Mouse (Mus musculus): ENCODE measurements around the gene Bag3.
"Not testable (repeated sequence)": the region's sequence is repeated elsewhere in the genome, so short reads cannot be mapped to it uniquely, and the experiment has no call there.

Bag3 gene

DNA sequence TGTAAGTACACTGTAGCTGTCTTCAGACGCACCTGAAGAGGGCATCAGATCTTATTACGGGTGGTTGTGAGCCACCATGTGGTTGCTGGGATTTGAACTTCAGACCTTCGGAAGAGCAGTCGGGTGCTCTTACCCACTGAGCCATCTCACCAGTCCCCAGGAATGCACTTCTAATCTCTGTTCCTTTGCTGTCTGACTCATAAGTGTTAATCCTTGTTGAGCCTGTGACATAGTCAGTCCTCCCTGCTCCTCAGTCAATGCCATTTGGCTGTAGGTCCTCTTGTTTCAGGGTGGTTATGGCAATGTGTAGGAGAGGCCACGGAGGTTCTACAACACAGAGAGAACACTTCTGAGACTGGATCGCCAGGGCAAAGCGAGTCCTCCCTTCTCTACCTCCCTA is 47.2 kb downstream of the Bag3 start:
- DNase-seq: not testable (repeated sequence)

DNA sequence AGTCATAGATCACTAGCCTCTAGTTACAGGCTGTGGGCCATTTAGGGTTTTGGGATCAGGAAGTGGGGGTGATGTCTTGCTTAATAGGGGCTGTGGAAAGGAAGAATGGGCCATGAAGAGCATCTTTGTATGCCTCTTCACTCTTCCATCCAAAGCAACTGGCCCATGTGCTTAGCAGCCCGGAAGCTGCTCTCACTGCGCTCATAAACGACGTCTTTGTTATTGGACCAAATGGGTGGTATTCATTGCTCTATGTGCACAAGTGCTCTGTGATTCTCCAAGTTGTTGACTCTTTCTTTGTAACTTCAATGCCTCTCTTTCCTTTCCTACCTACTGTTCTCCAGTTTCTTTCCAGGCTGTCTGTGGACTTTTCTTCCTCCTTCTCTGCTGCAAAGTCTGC is 48.6 kb downstream of the Bag3 start:
- DNase-seq: no peak

DNA sequence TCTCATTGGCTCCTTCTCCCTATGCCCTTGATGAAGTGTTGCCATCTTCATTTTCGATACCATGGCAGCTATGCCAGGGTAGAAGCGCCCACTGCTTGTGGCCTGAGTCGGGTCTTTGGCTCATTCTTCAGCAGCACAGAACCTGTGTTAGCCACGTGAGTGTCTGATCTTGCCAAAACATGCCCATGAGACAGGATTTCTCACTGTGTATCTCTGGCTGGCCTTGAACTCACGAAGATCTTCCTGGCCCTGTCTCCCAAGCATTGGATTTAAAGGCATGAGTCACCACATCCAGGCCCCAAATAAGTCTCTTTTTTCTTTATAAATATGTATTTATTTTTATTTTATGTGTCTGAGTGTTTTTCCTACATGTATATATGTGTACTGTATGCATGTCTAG is 51.8 kb downstream of the Bag3 start:
- no peak for DNase-seq

DNA sequence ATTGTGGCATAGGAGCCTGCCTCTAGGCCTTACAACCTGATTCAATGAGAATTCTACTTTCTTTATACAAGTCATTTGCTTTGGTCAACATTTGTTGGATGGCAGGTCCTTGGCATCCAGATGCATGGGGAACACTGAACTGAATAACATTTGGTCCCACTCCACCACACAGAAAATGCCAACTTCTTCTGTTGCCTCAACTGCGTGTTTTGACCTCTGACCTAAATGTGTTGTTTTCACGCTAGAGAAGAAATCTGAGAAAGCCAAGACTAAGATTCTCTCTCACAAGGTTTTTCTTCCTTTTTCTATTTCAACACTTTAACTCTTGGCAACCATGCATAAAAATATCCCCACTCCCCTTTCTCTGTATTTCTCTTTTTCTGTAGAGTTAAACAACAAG is 52.4 kb downstream of the Bag3 start:
- DNase-seq: no peak

DNA sequence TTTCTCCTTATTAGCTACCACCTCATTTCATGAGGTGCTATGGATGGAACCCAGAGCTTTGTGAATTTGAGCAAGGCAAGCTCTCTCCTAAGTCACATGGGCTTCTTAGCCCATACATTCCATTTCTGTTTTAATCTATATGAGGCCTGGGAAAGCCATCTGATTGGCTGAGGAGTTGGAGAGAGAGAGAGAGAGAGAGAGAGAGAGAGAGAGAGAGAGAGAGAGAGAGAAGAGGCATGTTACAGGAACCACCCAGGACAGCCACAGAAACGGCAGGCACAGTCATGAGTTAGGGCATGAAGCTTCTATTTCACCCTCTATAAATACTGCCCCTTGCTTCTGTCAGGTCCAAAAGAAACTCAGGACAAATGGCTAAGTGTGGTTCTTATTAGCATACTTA is 54.2 kb downstream of the Bag3 start:
- no peak for DNase-seq

DNA sequence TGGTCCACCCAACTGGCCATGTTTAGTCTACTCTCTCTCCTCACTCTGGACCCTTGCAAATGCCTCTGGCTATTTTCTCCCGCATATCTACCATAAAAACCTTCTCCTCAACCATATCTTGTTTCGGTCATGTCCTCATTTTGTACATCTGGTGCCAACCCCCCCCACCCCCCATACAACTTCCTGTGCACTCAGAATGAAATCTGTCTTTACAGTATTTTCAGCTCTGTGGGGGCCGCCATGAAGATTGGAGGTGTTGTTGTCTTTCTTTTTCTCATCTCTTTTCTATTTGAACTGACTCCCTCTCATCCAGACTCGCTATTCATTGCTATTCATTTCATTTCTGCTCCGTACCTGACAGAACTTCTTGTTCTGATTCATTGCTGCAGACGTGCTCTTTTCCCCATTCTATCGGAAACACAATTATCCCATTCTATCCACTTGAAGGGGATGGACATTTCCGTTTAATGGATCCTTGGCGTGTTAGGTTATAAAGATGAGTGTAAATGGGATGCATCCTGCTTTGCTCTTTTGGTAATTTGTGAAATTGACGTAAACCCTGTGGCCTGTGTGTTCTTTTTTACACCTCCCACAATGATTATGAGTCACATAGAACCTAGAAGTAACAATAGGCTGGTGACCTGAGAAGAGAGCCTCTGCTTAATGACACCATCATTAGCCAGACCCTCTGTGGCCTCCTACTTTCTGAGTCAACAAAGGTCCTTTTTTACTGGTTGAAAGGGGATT is 55.0 kb downstream of the Bag3 start:
- DNase-seq: no peak

DNA sequence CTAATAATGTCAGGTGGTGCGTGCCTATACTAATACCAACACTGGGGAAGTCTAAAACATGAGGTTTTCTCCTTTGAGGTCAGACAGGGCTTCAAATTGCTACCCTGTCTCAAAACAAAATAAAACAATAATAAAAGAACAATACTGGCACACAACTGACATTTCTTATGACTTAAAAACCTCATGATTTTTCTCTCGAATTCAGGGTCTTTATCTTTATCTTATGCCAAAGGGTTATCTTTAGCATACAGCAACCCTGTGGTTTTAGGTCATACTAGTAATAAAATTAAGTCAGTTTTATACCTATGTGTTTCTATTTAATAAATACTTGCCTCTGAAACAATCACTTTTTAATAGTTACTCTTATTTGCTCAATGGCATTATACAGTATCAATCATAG is 56.0 kb downstream of the Bag3 start:
- DNase-seq: no peak

DNA sequence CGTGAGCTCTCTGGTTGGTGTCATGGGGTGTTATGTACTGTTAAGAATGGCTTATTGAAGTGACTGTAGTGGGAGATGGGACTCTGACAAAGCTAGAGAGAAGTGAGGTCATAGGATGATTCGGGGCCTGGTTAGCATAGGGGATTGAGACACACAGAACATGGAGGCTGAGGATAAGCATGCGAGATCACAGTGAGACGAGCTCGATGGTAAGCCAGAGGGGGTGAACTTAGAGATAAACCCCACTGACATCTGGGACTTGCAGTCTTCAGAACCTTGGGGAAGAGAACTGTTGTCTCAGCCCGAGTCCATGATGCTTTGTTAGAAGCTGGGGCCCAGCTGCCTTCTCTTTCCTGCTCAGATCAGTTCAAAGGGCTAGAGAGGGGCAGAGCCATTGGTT is 56.9 kb downstream of the Bag3 start:
- no peak for DNase-seq

DNA sequence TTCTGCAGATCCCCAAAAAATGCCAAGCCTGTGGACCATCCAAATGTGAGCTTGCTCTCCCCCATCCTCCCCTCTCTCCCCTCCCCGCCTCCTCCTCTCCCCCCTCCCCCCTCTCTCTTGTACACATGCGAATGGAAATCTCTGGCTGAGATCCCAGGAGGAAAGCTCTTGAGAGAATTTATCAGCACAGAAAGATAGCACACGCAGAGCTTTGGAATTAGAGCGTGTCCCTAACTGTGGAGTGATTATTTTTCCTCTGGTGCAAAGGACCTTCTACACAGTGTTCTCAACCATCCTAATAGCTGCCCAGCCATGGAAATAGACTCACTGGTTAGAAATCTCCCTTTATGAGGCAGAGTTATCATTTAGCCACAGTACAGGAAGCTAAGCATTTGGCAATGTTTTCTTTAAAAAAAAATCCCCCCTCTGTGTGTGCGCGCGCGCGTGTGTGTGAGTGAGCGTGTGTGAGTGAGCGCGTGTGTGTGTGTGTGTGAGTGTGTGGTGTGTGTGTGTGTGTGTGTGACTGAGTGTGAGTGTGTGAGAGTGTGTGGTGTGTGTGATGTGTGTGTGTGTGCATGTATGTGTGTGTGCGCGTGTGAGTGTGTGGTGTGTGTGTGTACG is 58.6 kb downstream of the Bag3 start:
- DNase-seq: no peak

DNA sequence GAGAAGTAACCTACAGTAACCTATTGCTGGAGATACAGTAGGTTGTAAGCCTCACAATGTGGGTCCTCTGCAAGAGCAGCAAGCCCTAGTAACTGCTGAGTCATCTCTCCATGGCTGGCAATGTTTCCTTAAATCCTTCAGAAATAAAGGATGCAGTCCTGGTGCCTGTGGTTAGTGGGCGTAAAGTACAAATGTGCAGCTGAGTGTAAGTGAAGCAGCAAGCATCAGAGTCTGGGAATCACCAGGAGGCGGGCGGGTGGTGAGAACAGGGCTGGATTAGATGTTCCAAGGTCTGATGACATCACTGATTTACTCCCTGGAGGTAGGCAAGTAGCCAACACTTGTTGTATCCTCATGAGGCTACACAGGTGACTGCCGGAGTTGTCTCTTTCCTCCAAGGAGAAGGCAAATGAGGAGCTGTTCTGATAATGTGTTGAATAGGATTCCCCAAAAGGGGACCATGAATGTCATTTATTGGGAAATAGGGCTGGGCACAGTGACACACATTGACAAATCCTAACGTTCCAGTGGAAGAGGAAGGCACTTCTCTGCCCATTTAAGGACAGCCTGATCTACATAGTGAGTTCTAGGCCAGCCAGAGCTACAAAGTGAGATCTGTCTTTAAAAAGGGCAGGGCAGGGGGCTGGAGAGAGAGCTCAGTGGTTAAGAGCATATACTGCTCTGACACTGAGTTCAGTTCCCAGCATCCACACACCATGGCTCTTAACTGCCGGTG is 60.0 kb downstream of the Bag3 start:
- no peak for DNase-seq

DNA sequence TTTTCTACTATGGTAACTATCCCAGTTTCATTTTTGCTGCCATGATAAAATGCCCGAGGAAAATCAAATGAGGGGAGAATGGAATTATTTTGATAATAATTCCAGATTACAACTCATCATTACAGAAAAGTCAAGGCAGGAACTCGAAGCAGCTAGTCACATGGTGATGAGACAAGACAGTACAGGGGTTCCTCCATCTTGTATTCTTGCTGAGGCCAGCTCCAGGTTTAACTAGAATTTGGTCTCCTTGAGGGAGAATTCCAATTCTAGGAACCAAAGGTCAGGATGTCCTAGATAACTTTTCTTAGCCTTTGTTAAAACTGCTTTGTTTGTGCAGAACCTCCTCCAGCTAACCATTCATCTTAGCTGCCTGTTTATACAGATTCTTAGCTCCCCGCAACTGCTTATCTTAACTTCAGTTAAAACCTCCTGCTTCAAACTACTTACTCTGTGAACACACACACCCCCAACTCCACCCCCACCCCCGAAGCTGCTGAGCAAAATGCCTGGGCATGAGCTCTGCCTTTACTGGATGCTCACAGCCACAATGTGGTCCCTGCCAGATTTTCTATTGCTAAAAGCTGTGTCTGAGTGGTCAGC is 64.0 kb downstream of the Bag3 start:
- no peak for DNase-seq

DNA sequence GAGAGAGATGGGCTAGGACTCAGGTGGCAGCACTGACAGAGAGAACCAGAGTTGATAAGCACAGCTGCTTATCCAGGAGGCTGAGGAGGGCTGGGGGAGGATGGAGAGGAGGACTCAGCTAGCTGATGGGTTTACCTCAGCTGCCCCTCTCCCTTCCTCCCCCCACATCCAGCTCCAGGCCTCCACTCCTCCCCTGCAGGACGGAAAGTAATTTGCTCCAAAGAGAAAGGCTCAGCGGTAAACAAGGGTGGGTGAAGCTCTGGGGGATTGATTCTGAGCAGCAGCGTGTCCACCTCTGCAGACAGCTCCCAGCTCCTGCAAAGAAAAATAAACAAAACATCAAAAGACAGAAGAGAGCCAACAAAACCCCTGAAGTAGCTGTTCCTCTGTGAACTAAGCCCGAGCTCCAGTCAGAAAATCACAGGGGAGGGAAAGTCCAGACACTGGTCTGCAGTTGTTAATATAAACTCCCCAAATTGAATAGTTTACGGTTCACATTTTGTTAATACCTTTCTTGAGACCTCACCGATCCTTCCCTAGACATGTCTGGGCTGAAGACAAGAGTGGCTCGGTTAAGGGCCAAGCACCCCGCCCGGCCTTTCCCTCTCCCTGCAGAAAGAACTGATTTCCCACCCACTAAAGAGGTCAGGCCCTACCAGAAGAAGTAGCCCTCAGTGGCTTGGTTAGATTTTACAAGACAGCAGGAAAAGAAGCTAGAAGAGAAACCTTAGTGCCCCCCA is 68.1 kb downstream of the Bag3 start:
- DNase-seq: no peak

DNA sequence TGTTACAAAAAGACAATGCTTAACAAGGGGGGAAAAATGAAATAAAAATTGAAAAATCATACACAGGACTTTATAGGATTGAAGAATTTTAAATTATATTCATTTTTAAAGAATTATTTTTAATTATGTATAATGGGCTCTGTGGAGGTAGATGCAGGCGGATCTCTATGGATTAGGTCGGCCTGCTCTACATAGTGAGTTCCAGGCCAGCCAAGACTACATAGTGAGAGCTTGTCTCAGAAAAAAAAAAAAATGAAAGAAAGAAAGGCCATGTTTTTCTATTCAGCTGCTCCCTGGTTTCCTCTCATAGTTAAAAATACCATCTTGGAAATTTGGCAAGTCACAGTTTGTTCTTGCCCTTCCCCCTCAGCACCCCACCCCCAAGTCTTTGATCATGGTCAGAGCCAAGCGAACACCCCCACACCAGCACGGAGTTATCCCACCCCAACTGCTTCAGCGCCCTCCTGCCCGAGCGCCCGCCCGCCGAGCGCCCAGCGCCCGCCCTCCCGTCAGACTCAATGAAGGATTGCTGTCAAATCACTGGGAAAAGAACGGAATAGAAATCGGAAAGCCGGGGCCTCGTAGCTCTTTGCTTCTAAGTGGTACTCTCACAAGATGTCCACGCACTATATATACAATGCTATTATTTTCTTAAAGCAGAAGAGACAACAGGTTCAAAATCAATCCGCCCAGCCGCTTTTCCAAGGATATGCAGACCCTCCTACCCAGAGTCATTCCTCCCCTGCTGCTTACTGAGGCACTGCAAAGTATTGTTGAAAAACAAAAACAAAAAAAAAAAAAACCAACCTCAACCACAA is 68.9 kb downstream of the Bag3 start:
- no peak for DNase-seq

DNA sequence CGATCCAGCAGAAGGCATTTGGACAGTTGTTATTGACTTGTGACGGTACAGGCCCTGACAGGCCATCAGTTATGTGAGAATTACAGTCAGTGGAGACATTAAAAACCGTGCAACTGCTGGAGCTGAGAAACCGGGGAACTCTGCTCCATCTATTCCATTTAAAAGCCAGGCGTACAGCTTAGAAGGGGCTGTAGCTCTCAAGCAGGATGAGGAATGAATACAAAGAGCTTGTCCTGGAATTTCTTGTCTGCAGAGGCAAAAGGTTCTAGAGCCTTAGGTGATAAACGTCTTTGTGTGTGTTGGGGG is 69.5 kb downstream of the Bag3 start:
- DNase-seq: no peak

DNA sequence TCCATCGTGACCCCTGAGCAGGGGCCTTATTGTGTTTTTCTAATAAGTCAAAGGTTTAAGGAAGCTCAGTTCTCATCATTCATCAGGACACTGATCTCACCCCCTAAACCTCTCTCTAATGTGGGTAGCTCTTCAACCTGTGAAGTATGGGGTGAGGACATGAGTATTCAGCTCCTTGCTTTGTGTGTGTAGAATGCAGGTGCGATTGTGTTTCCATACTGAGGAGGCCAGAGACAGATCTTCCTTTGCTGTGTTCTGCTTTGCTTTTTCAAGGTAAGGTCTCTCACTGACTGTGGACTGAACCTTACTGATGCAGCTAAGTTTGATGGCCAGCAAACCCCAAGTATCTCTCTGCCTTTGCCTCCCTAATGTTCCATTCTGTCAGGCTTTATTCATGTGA is 72.9 kb downstream of the Bag3 start:
- no peak for DNase-seq
